Mouse (Mus musculus): ENCODE data around the gene Prex1. TPM values are rescaled to one million over a fixed set of nuclear protein-coding genes. Genes with fewer than 3 reads are reported as not detected.

Prex1 gene
- polyA plus RNA-seq, 1 experiment from 2014 or later, result 10.1 TPM

GRCm38 (mm10) chr2:166691602-166692509, 21.8 kb downstream of the Prex1 start:
- H3K36me3 ChIP-seq (ENCODE audit: control insufficient read depth, insufficient read depth, low read length), result no peaks in the 10 kb centered on the region
- no peak overlapping the region for H3K9ac ChIP-seq (ENCODE audit: low read depth, low read length)
- no peak overlapping the region for H3K4me3 ChIP-seq (ENCODE audit: low read depth, low read length)
- no peak overlapping the region for H3K4me2 ChIP-seq
- H3K4me1 ChIP-seq (ENCODE audit: control insufficient read depth, insufficient read depth, low read length), result peaks cover 8% of the 10 kb centered on the region
- 57% methylated on average over 23 of the region's 23 CpGs for WGBS (ENCODE audit: insufficient replicate concordance)
- H3K27me3 ChIP-seq (ENCODE audit: control insufficient read depth, insufficient read depth, low read length), result no peaks in the 10 kb centered on the region
- ATAC-seq (replicated peaks; ENCODE audit: insufficient number of reproducible peaks, low FRiP score, low TSS enrichment), result no peak
- no peak overlapping the region for H3K27ac ChIP-seq (ENCODE audit: low read depth, low read length)
- no peaks in the 10 kb centered on the region for H3K9me3 ChIP-seq (replicated peaks; ENCODE audit: control insufficient read depth, low read length)

- Histone ChIP-seq H3K4me3 (ENCODE audit: low read depth, low read length) (no peak overlapping the region), H3K27me3 (ENCODE audit: control insufficient read depth, insufficient read depth, low read length) (no peaks in the 10 kb centered on the region), H3K9me3 (replicated peaks; ENCODE audit: control insufficient read depth, low read length) (no peaks in the 10 kb centered on the region), H3K4me2 (no peak overlapping the region), H3K4me1 (ENCODE audit: control insufficient read depth, insufficient read depth, low read length) (peaks cover 21% of the 10 kb centered on the region), H3K27ac (ENCODE audit: low read depth, low read length) (no peak overlapping the region), H3K9ac (ENCODE audit: low read depth, low read length) (0 out of 2 replicates have a peak overlapping the region, but pooled peaks have one; percentile 47), H3K36me3 (ENCODE audit: control insufficient read depth, insufficient read depth, low read length) (no peaks in the 10 kb centered on the region)
- no peak for ATAC-seq (replicated peaks; ENCODE audit: insufficient number of reproducible peaks, low FRiP score, low TSS enrichment)
- whole genome bisulfite sequencing (ENCODE audit: insufficient replicate concordance), result 14% methylated on average over 6 of the region's 6 CpGs
These were observed 26.7 kb downstream of the Prex1 start for GRCm38 (mm10) chr2:166686917-166687316.

GRCm38 (mm10) chr2:166685824-166686223, 27.8 kb downstream of the Prex1 start:
- Histone ChIP-seq H3K27me3 (ENCODE audit: control insufficient read depth, insufficient read depth, low read length) (no peaks in the 10 kb centered on the region), H3K4me2 (no peak overlapping the region), H3K27ac (ENCODE audit: low read depth, low read length) (no peak overlapping the region), H3K36me3 (ENCODE audit: control insufficient read depth, insufficient read depth, low read length) (no peaks in the 10 kb centered on the region), H3K9me3 (replicated peaks; ENCODE audit: control insufficient read depth, low read length) (no peaks in the 10 kb centered on the region), H3K4me1 (ENCODE audit: control insufficient read depth, insufficient read depth, low read length) (peaks cover 21% of the 10 kb centered on the region), H3K4me3 (ENCODE audit: low read depth, low read length) (no peak overlapping the region), H3K9ac (ENCODE audit: low read depth, low read length) (no peak overlapping the region)
- 68% methylated on average over 7 of the region's 8 CpGs for WGBS (ENCODE audit: insufficient replicate concordance)
- ATAC-seq (replicated peaks; ENCODE audit: insufficient number of reproducible peaks, low FRiP score, low TSS enrichment), result no peak

GRCm38 (mm10) chr2:166683885-166684544, 29.6 kb downstream of the Prex1 start:
- peak overlapping the region; percentile 9; the same call in 1 of the 2 replicates for H3K4me2 ChIP-seq
- no peaks in the 10 kb centered on the region for H3K27me3 ChIP-seq (ENCODE audit: control insufficient read depth, insufficient read depth, low read length)
- no peaks in the 10 kb centered on the region for H3K36me3 ChIP-seq (ENCODE audit: control insufficient read depth, insufficient read depth, low read length)
- no peak overlapping the region for H3K27ac ChIP-seq (ENCODE audit: low read depth, low read length)
- WGBS (ENCODE audit: insufficient replicate concordance), result 11% methylated on average over 13 of the region's 13 CpGs
- no peaks in the 10 kb centered on the region for H3K9me3 ChIP-seq (replicated peaks; ENCODE audit: control insufficient read depth, low read length)
- no peak overlapping the region for H3K4me3 ChIP-seq (ENCODE audit: low read depth, low read length)
- ATAC-seq (replicated peaks; ENCODE audit: insufficient number of reproducible peaks, low FRiP score, low TSS enrichment), result no peak
- no peak overlapping the region for H3K9ac ChIP-seq (ENCODE audit: low read depth, low read length)
- H3K4me1 ChIP-seq (ENCODE audit: control insufficient read depth, insufficient read depth, low read length), result peaks cover 24% of the 10 kb centered on the region

GRCm38 (mm10) chr2:166682866-166683265, 30.8 kb downstream of the Prex1 start:
- ATAC-seq (replicated peaks; ENCODE audit: insufficient number of reproducible peaks, low FRiP score, low TSS enrichment), result no peak
- Histone ChIP-seq H3K4me1 (ENCODE audit: control insufficient read depth, insufficient read depth, low read length) (peaks cover 29% of the 10 kb centered on the region), H3K4me3 (ENCODE audit: low read depth, low read length) (no peak overlapping the region), H3K9me3 (replicated peaks; ENCODE audit: control insufficient read depth, low read length) (no peaks in the 10 kb centered on the region), H3K27ac (ENCODE audit: low read depth, low read length) (no peak overlapping the region), H3K4me2 (no peak overlapping the region), H3K27me3 (ENCODE audit: control insufficient read depth, insufficient read depth, low read length) (no peaks in the 10 kb centered on the region), H3K9ac (ENCODE audit: low read depth, low read length) (no peak overlapping the region), H3K36me3 (ENCODE audit: control insufficient read depth, insufficient read depth, low read length) (no peaks in the 10 kb centered on the region)
- 55% methylated on average over 4 of the region's 4 CpGs for WGBS (ENCODE audit: insufficient replicate concordance)

GRCm38 (mm10) chr2:166678959-166679759, 34.5 kb downstream of the Prex1 start:
- Histone ChIP-seq H3K9me3 (replicated peaks; ENCODE audit: control insufficient read depth, low read length) (no peaks in the 10 kb centered on the region), H3K4me2 (no peak overlapping the region), H3K9ac (ENCODE audit: low read depth, low read length) (no peak overlapping the region), H3K27ac (ENCODE audit: low read depth, low read length) (no peak overlapping the region), H3K27me3 (ENCODE audit: control insufficient read depth, insufficient read depth, low read length) (no peaks in the 10 kb centered on the region), H3K36me3 (ENCODE audit: control insufficient read depth, insufficient read depth, low read length) (no peaks in the 10 kb centered on the region), H3K4me1 (ENCODE audit: control insufficient read depth, insufficient read depth, low read length) (peaks cover 27% of the 10 kb centered on the region), H3K4me3 (ENCODE audit: low read depth, low read length) (no peak overlapping the region)
- no peak for ATAC-seq (replicated peaks; ENCODE audit: insufficient number of reproducible peaks, low FRiP score, low TSS enrichment)
- 50% methylated on average over 13 of the region's 13 CpGs for WGBS (ENCODE audit: insufficient replicate concordance)

GRCm38 (mm10) chr2:166676933-166677332, 36.7 kb downstream of the Prex1 start:
- Histone ChIP-seq H3K4me1 (ENCODE audit: control insufficient read depth, insufficient read depth, low read length) (peaks cover 24% of the 10 kb centered on the region), H3K27me3 (ENCODE audit: control insufficient read depth, insufficient read depth, low read length) (no peaks in the 10 kb centered on the region), H3K9me3 (replicated peaks; ENCODE audit: control insufficient read depth, low read length) (no peaks in the 10 kb centered on the region), H3K4me2 (no peak overlapping the region), H3K36me3 (ENCODE audit: control insufficient read depth, insufficient read depth, low read length) (no peaks in the 10 kb centered on the region), H3K9ac (ENCODE audit: low read depth, low read length) (no peak overlapping the region), H3K4me3 (ENCODE audit: low read depth, low read length) (no peak overlapping the region), H3K27ac (ENCODE audit: low read depth, low read length) (no peak overlapping the region)
- ATAC-seq (replicated peaks; ENCODE audit: insufficient number of reproducible peaks, low FRiP score, low TSS enrichment), result no peak
- 84% methylated on average over 11 of the region's 11 CpGs for WGBS (ENCODE audit: insufficient replicate concordance)

- no peaks in the 10 kb centered on the region for H3K9me3 ChIP-seq (replicated peaks; ENCODE audit: control insufficient read depth, low read length)
- peaks cover 25% of the 10 kb centered on the region for H3K4me1 ChIP-seq (ENCODE audit: control insufficient read depth, insufficient read depth, low read length)
- ATAC-seq (replicated peaks; ENCODE audit: insufficient number of reproducible peaks, low FRiP score, low TSS enrichment), result no peak
- WGBS (ENCODE audit: insufficient replicate concordance), result 78% methylated on average over 14 of the region's 14 CpGs
- H3K27ac ChIP-seq (ENCODE audit: low read depth, low read length), result no peak overlapping the region
- H3K4me2 ChIP-seq, result no peak overlapping the region
- H3K36me3 ChIP-seq (ENCODE audit: control insufficient read depth, insufficient read depth, low read length), result no peaks in the 10 kb centered on the region
- no peak overlapping the region for H3K4me3 ChIP-seq (ENCODE audit: low read depth, low read length)
- H3K27me3 ChIP-seq (ENCODE audit: control insufficient read depth, insufficient read depth, low read length), result no peaks in the 10 kb centered on the region
- H3K9ac ChIP-seq (ENCODE audit: low read depth, low read length), result no peak overlapping the region
These were observed 37.1 kb downstream of the Prex1 start for GRCm38 (mm10) chr2:166676498-166676897.

Data from heart, embryonic 11.5 days (tissue).